Mouse (Mus musculus) left cerebral cortex, adult 18-20 months (tissue): ENCODE measurements at regions not wholly inside any gene's neighbourhood (a gene's known extent, or its start where the extent isn't known, plus 50 kb on each side); places are given as distances from the start of the nearest gene placed in this dataset.
A peak's percentile ranks its signal among the peaks of the same experiment; 100 is the strongest.

ENCODE experiments used
- DNase-seq, 2 experiments: peaks; one replicate each; pipeline ENCODE4 v3.0.0; 2021 to 2022; ENCODE audit warnings: low spot score in 2 of 2, mixed read lengths in 1 of 2

DNA sequence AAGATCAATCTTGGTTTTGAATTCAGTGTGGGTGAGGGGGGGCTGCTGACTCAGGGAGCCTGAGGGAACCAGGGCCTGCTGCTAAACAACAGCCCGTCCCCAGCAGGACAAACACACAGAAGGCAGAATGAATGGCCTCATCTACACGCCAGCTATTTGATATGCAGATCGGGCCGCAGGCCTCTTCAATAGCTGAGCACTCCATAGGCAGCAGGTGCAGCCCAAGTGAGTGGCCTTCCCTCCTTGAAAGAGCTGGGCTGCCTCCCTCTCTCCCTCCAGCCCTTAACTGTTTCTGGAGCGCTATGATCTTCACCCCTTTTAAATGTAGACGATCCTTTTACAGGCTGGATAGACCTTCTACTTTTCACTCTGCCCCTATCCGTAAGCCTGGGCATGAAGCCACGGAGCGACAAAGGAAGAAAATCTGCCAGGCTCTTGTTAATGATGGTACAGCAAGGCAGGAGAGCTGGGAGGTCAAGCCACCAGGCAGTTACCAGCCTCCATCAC is 277.3 kb downstream of the Sox11 start:
- DNase-seq = no peak

- no peak for DNase-seq
These were observed 278.9 kb downstream of the Sox11 start for GRCm38 (mm10) chr12:27063518-27063917.

DNA sequence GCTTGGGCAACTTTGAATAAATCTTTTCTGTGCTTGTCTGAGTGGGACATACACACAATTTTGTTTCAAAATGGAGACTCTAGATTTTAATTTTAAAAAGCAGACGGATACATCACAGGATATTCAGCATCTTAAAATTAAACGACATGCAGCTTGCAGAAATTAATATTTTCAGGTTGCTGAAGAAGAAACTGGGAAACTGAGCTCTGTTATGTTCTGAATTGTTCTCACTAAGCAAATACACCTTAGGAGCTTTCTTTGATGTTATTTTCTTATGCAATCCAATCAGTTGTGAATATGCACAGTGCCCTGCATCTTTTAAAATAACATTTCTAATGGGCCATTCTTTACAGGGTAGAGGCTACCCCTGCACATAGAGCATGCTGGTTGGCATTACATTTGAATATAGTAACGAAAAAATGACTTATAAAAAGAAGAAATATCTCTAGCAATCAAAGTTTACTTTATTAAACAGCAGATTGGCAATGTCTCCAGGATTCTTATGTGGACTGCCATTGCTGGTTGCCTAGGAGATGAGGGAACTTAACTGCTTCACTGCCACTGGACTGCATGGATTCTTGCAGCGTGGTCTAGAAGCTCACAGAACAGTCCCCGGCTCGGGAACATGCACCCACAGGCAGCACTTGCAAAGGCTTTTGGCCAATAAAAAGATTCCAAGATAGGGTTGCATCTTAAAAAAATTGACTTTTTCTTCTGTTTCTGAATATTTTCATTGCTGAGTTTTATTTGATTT is 279.7 kb downstream of the Sox11 start:
- no peak for DNase-seq

DNA sequence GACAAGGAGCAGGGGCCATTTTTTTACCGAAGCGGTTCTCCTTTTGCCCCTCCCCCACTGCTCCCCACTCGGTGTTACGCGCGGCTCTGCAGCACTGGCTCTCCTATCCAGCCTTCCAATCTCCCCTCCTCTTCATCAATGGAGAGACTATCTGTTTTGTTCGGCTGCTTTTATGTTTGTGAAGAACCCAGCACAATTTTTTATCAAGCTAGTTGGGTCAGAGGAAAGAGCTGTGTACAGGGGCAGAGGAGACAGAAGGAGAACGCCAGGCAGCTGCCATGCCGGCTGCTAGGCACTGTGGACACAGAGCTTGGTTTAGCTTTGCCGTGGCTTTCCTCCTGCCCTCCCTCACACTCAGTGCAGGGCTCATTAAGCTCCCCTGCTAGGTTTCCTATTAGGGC is 280.3 kb downstream of the Sox11 start:
- peak; percentile 38 to 50 for DNase-seq

DNA sequence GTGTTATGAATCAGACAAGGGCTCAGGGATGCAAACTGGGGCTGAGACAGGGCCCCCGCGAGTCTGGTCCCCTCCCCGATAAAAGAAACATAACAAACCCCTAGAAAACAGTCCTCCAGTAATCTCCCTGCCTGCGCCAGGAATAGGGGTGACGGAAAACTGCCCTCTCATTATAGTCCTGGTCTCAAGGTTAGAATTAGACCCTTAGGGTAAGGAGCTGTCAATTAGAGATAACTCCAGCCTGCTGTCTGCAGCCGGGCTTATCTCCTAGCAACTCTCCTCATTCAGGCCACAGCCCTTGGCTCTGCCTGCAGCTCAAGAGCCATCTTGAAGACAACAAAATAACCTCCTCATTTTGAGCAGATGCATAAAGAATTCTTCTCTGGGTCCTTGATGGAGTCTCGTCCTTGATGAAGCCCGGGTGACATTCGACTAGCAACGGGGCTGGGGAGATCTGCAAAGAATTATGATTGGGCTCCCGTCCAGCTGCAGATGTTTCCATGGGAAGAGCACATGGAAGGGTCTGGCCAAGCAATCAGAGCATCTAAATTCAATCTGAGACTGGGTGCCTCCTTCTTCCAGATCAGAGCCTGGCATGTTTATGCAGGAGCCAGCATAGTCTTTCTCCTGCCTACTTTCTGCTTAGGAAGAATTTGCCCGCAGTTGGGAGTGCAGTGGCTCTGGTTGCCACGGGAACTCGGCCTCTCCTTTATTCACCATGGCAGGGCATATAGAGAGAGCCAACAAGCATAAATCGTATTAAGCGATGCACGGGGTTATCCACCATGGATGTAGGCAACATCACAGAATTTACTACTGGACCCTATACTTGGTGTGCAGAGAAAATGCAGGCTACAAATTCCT is 281.2 kb downstream of the Sox11 start:
- peak; percentile 19 to 38 for DNase-seq

DNA sequence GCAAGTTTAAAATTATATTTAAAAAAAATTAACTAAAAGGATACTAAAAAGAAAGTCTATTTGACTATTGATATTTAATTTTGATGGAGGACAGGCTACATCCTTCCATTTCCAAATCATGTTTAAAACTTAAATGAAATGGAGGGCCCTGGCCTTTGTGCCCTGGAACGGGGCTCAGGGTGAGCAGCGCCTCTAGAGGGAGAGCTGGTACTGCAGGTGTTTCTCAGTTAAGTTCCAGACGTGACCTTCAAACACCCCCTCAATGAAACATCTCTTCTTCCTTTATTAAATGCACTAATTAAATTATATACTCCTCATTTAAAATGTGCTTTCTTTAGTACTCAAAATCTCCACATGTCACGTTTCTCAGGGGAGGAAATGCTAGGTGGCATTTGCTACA is 282.5 kb downstream of the Sox11 start:
- DNase-seq = peak in 1 of 2 experiments; percentile 53

GRCm38 (mm10) chr12:27054411-27054810 is 288.0 kb downstream of the Sox11 start:
- DNase-seq = no peak

- no peak for DNase-seq
These were observed 304.5 kb downstream of the Sox11 start for GRCm38 (mm10) chr12:27037922-27038321.

DNA sequence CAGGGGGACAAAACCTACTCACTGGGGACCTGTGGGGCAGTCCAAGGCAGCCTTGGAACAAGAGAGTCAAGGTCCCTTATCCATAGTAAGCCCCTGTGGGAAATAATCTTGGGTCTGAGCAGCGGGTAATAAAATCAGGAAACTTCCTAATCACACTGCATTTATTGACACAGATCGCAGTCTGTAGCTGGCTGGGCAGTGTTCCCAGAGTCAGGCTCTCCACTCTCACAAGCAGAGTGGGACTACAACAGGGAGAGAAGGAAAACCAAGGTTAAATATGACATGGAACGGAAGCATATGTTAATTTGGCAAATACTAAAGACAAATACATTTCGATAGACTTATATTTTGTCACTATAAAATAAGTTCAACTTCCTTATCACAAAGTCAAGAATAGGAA is 322.6 kb downstream of the Sox11 start:
- DNase-seq = no peak

- DNase-seq = no peak
These were observed 324.0 kb downstream of the Sox11 start for GRCm38 (mm10) chr12:27018366-27018765.

GRCm38 (mm10) chr12:26999287-26999686 is 343.1 kb downstream of the Sox11 start:
- DNase-seq = no peak

GRCm38 (mm10) chr12:26976284-26977065 is 365.9 kb downstream of the Sox11 start:
- no peak for DNase-seq

DNA sequence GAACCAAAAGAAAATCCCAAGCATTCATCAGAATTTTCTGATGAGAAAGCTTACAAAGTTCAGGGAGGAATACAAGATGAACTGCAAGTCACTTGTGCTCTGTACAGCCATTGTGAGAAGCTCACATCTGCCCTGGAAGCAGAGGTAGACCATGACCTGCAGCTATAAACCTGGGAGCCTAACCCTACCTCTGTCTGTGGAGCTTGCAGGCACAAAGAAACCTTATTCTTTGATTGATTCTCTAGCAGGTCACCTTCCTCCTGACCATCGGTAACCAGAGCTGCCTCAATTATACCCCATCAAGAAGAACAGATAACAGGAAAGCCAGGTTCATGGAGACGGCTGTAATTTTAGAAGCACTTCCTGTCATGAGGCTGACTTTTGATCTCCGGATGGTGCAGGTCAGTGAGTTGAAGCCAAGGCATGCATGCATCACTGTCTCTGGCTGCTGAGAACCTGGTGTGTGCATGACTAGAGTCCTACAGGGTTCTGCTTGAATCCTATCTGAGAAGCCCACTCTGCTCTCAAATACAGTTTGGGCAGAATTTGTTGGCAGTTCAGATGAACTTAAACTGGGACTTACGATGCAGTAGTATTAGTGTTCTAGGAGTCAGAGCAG is 369.8 kb downstream of the Sox11 start:
- DNase-seq = no peak

GRCm38 (mm10) chr12:26967018-26967737 is 375.2 kb downstream of the Sox11 start:
- no peak for DNase-seq

DNA sequence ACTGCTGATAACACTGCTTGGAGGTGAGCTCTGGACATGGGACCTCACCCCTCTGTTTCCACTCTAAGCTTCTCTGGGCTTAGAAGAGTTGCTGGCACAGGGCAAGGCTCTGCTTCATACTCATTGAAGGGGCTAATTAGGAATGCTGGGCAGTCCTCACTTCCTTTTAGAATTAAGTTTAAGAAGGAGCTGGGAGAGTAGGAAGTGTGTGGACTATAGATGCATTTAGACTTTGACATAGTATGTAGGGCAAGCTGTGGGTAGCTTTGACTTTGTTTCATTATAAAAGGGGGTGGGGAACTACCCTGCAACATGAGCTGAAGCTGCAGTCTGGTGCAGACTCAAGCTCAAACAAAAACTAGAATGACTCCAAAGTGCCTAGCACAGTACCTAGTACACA is 378.5 kb downstream of the Sox11 start:
- no peak for DNase-seq

DNA sequence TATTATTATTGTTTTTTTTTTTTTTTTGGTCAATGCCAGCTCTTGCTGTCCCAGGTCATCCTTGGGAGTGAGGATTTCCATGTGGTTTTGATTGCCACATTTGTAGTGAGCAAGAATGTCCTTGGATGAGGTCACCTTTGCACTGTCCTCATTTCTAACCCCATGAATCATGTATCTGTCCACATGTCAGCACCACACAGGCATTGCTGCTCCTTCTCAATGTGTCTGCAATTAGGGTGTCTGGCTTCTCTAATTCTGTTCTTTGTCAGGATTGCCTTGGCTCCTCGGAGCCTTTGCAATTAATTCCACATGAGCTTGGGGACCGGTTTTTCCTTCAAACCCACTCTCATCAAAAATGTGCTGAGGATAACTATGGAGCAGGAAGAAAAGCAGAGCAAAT is 402.5 kb downstream of the Sox11 start:
- DNase-seq = no peak

GRCm38 (mm10) chr12:26937836-26938235 is 404.5 kb downstream of the Sox11 start:
- no peak for DNase-seq

DNA sequence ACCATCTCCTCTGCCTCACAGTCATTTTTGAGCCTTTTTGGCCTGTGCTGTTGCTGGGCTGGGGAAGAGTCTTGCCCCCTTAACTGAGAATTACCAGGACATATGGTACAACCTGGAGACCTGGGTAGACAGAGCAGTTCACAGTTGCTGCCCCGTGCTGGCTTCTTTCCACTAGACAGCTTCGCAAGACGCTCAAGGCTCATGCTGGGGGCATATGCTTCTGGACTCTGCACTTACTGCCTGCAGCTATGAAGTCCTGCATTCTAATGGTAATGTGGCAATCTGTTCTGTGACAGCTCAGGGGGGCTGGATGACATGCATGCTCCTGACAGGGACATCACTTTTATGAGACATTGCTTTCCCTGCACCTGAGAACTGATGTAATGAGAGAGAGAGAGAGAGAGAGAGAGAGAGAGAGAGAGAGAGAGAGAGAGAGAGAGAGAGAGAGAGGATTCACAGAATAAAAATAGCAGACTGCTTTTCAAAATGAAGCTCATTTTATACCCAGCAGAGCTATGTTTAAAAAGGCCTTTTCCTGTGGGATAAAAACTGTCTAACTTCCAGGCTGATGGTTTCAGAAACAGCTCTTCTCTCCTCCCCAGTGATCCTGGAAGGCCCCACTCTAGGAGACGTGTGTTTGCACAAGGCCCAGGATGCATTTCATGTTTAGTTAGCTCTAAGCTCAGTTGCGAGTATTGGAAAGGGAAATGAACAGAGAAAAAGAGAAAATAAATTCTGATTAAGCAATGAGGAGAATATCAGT is 405.5 kb downstream of the Sox11 start:
- no peak for DNase-seq

- DNase-seq = no peak
These were observed 412.1 kb downstream of the Sox11 start for GRCm38 (mm10) chr12:26930155-26930867.
